Mouse (Mus musculus) natural killer cell, adult 2 months (primary cell): ENCODE results near the gene Eif3k.

Experiments used
- DNase-seq, 2 experiments: peaks; one replicate each; pipeline ENCODE4 v3.0.0; 2022; ENCODE audit warnings: low spot score in 2 of 2

The Eif3k gene

DNA sequence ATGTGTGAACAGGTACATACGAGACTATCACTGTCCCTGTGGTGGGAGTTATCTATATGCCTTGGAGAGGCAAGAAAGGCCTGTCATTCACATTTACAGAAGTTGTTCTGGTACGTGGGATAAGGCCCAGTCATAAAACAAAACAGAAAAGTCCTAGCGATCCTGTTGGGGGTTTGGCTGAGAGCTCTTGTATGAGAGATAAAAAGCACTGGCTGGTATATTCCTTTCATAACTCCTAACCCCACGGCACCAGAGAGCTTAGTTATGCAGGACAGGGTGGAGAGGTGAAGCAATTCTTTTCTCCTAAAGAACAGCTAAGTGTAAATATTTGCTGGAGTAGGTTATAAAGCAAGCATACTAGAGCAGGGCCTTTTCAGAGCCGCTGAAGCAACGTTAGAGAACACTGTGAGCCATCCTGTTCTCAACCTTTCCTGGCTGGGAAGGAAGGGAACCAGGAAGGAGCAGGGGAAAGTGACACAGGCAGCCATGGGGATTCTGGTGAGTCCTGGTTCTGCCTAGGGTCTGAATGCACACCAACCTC is 22.1 kb downstream of the Eif3k start:
- DNase-seq, result no peak

DNA sequence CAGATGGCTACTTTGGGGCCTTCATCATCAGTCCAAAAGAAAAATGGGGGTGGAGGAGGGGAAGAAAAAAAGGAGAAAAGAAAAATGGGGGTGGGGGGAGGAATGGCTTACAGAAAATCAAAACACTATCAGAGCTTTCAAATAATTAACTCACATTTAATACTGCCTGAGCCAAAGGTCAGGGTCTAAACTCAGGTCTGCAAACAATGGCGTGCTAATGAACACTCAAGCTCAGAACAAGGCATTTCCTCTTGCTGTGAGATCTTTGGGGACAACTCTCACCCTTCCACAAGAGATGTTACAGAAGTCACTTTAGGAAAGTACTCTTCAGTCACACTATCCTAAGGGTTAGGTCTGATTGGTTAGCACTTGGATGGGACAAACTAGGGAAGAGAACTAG is 22.9 kb downstream of the Eif3k start:
- DNase-seq, result no peak

- no peak for DNase-seq
Observed at GRCm38 (mm10) chr7:28957997-28958725, 23.5 kb downstream of the Eif3k start.

DNA sequence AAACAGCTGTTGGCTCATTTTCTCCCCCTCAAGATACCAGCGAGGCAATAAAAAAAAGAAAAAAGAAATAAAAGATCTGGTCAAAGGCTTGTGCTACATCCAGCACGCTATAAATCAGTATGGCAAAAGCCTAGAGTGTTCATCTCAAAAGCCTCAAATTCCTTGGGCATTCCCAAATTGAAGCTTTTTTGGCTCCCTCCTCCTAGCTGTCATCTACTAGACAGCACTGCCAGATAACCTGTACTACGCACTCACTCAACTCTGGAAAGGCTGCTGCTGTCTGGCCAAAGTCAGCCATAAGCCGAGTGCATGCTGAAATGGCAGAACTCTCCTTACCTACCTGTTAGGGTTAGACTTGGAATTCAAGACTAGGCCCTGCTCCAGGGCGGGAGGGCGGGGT is 24.4 kb downstream of the Eif3k start:
- DNase-seq, result no peak

DNA sequence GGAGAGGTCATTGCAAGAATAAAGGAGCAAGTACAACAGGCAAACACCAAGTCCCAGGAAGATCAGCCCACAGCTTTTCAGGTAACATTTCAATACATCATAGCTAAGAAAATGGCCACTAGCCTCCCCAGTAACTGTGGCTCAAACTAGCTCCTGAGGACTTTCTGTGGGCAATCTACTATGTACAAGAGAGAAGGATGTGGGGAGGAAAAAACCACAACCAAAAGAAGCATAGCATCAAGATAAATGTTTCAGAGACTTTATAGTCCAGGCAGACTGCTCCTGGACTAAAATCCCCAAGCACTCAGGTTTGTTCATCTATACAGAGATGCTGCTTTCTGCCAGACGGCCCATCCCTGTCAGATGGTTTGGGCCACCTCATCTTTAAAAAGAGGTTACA is 25.4 kb downstream of the Eif3k start:
- DNase-seq, result no peak

DNA sequence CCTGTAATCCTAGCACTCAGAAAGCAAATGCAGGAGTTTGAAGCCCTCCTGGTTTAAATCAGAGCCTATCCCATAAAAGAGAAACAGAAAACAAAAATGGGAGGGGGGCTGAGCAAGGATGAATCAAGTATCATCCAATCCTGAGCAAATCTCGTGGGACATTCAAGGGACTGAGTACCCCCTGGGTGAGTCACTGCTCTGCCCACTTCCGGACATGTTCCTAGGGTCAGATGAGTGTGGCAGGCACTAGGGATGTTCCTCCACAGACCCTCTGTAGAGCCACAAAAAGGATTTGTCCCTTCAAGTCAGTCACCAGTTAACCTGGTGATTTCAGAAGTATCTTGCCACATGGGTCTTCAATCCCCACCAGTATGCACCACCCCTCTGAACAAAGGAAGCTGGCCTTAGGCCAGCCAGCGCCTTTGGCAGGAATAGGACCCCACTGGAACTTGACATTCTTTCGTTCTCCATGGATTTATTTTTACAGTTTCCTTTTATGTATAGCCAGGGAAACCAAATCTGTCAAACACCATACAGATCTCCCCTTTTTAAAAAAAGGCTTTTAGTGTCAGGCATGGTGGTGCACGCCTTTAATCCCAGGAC is 26.3 kb downstream of the Eif3k start:
- no peak for DNase-seq

DNA sequence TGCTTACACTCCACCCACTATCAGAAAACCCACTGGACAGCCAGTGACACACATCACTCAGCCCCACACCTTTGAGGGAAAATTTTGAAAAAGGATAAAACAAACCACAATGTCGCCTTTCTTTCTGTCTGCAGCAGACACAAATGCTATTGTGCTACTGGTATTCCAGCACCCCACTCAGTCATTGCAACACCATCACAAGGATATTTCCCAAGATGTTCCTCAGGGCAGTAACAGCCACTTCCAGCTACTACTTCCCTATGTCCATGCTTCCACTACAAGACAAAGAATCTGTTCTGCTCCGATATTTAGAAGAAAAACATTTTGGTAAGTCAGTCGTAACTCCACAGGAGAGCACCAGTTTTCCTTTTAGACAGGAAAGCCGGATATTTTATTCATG is 26.9 kb downstream of the Eif3k start:
- no peak for DNase-seq

- DNase-seq, result no peak
Observed at GRCm38 (mm10) chr7:28953476-28954376, 27.9 kb downstream of the Eif3k start.

GRCm38 (mm10) chr7:28952786-28953185 is 28.9 kb downstream of the Eif3k start:
- no peak for DNase-seq

DNA sequence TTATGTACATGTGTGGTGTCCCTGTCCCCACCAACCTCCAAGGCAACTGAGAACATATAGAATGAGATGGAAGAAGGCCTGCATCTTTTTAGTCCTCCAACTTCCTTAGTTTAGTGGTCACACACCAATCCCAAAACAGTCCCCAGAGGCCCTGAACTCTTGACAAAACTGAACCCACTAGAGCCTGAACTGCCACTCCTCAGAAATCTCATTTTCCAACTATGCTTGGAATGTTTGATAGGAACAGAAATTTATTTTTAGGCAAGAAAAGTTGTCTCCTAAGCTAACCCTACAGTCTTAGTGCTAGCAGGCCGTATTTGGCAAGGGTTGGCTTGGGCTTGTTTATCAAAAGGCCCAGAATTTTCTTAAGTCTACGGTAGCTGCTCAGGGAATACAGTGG is 29.9 kb downstream of the Eif3k start:
- no peak for DNase-seq

GRCm38 (mm10) chr7:28950346-28951037 is 31.2 kb downstream of the Eif3k start:
- DNase-seq, result no peak

DNA sequence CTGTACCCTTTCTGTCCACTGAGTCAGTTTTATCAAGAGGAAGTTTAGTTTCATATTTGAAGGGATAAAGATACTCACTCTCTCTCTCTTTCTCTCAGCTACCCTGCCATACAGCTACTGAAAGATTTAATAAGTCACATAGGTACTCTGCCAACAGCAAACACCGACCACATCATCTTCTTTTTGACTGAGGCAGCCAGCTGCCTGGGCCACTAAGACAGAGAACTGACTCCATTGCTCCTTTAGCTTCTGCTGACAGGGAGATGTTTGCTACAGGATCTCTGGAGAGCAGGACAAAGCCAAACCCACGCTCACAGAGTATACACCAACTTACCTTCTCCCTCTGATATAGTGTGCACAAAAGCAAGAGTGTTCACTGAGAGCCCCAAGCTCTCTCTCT is 32.4 kb downstream of the Eif3k start:
- DNase-seq, result no peak

GRCm38 (mm10) chr7:28948746-28949145 is 32.9 kb downstream of the Eif3k start:
- DNase-seq, result no peak

- DNase-seq, result no peak
Observed at GRCm38 (mm10) chr7:28946271-28946610, 35.4 kb downstream of the Eif3k start.

DNA sequence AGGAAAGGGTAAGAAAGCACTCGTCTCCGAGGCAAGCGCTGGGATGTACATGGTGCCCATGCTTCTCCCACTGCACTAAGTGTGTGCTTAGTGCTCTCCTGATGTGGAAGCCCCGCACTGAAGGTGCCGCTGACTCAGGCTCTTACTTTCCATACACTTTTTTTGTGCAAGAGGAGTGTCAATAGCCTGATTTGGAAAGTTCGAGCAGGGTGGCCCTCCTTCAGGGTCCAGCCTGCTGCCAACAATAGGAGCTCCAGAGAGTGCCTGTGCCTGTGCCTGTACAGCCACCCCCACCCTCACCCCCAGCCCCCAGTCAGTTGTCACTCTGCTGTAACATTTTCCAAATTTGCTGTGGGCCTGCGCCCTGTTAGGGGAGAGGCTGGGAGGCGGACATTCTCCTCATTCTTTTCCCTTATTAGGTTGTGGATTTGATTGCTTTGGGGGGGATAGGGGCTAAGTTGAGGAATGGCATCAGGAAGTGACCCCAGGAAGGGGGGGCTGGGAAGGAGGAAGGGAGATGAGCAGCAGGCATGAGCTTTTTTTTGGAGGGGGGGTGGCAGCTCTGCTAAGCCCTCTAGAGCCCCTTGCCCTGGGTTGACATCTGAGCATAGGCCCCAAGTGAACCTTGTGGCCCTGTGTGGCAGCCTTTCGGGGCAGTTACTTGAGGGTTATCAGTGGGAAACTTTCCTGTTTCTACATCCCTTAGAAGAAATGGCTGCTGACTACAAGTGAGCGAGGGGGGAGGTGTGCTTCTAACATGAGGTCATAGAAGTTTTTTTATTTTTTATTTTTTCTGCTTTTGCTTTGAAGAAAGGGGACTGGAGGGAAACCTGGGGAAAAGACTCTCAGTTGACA is 36.0 kb downstream of the Eif3k start:
- no peak for DNase-seq

GRCm38 (mm10) chr7:28944756-28945415 is 36.8 kb downstream of the Eif3k start:
- no peak for DNase-seq

GRCm38 (mm10) chr7:28943451-28944180 is 38.0 kb downstream of the Eif3k start:
- no peak for DNase-seq

- no peak for DNase-seq
Observed at GRCm38 (mm10) chr7:28941542-28941941, 40.1 kb downstream of the Eif3k start.

DNA sequence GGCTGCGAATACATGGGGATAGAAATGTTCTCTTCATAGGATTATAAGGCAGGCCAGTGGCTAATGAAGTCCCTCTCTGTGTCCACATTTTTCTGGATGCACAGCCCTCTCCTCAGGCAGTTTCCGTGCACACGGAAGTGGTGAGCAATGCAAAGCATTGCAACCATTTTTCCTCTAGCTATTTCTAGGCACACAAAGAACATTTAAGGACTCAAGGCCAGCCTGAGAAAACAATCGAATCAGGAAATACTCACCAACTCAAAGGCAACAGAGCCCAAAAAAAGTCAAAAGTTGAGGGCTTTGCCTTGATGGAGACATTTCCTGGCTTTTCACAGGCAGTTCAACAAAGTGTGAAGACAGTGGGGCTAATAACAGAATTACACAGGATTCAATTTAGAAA is 40.5 kb downstream of the Eif3k start:
- DNase-seq, result no peak
